Mouse (Mus musculus) erythroblast, embryonic 14.5 days (primary cell): ENCODE measurements around the gene Eef1akmt4. TPM values are rescaled to one million over a fixed set of nuclear protein-coding genes. Genes with fewer than 3 reads are reported as not detected.

ENCODE experiments used
- H3K27me3 ChIP-seq: 2 replicates; pipeline ENCODE4 v1.6.1; 2012; ENCODE audit warnings: inconsistent platforms; ENCODE audit not compliant: control insufficient read depth
- H3K36me3 ChIP-seq: 2 replicates; pipeline ENCODE4 v1.6.1; 2012; ENCODE audit warnings: mild to moderate bottlenecking, inconsistent platforms; ENCODE audit not compliant: control insufficient read depth
- H3K4me1 ChIP-seq: 2 replicates; pipeline ENCODE4 v1.6.1; 2012; ENCODE audit warnings: inconsistent platforms; ENCODE audit not compliant: control insufficient read depth
- H3K4me3 ChIP-seq: replicated peaks from 2 replicates; pipeline ENCODE3; 2012; ENCODE audit warnings: moderate library complexity, mild to moderate bottlenecking, inconsistent platforms
- H3K9me3 ChIP-seq: 2 replicates; pipeline ENCODE4 v1.6.1; 2012; ENCODE audit warnings: low read length, inconsistent platforms, mixed read lengths; ENCODE audit not compliant: control insufficient read depth
- GATA1 ChIP-seq: IDR thresholded peaks from 2 replicates; pipeline ENCODE4 v1.6.1; 2012; ENCODE audit warnings: low read length, inconsistent platforms, mixed read lengths
- TAL1 ChIP-seq: IDR thresholded peaks from 3 replicates; pipeline ENCODE4 v1.6.1; 2012; ENCODE audit warnings: low read length, inconsistent platforms, mixed read lengths
- polyA plus RNA-seq: library from polyadenylated mRNA; stranded (reverse); fragments of >175 nt; gene quantifications from 2 replicates; pipeline ENCODE4 v1.2.3, GENCODE M21; 2012

The Eef1akmt4 gene
- polyA plus RNA-seq, 1 experiment = 0.24 TPM

GRCm38 (mm10) chr16:20596687-20597441 is 14.5 kb upstream of the Eef1akmt4 start:
- no peak overlapping the region for H3K4me3 ChIP-seq
- H3K27me3 ChIP-seq = peaks cover 31% of the 10 kb centered on the region
- H3K9me3 ChIP-seq = no peaks in the 10 kb centered on the region
- TF ChIP-seq GATA1 = no peak
- no peak for TF ChIP-seq TAL1
- no peaks in the 10 kb centered on the region for H3K36me3 ChIP-seq
- peaks cover 33% of the 10 kb centered on the region for H3K4me1 ChIP-seq

GRCm38 (mm10) chr16:20600511-20600910 is 10.9 kb upstream of the Eef1akmt4 start:
- peaks cover 5% of the 10 kb centered on the region for H3K27me3 ChIP-seq
- TF ChIP-seq TAL1 (no peak), GATA1 (no peak)

GRCm38 (mm10) chr16:20604705-20605104 is 6.7 kb upstream of the Eef1akmt4 start:
- Histone ChIP-seq H3K27me3 (peaks cover 5% of the 10 kb centered on the region), H3K4me3 (no peak overlapping the region), H3K9me3 (no peaks in the 10 kb centered on the region), H3K4me1 (peaks cover 13% of the 10 kb centered on the region), H3K36me3 (peaks cover 53% of the 10 kb centered on the region)
- no peak for TF ChIP-seq TAL1
- no peak for TF ChIP-seq GATA1

More at GRCm38 (mm10) chr16:20600511-20600910, 10.9 kb upstream of the Eef1akmt4 start:
- H3K36me3 ChIP-seq = peaks cover 18% of the 10 kb centered on the region
- peaks cover 16% of the 10 kb centered on the region for H3K4me1 ChIP-seq
- no peak overlapping the region for H3K4me3 ChIP-seq
- no peaks in the 10 kb centered on the region for H3K9me3 ChIP-seq

- Histone ChIP-seq H3K27me3 (no peaks in the 10 kb centered on the region), H3K9me3 (no peaks in the 10 kb centered on the region), H3K36me3 (peaks cover 35% of the 10 kb centered on the region), H3K4me3 (peak overlapping the region; percentile 83), H3K4me1 (peaks cover 42% of the 10 kb centered on the region)
- TF ChIP-seq GATA1 (no peak), TAL1 (no peak)
Measured at GRCm38 (mm10) chr16:20610501-20611356, 664 bp upstream of the Eef1akmt4 start.

- H3K27me3 ChIP-seq = peaks cover 74% of the 10 kb centered on the region
Measured at GRCm38 (mm10) chr16:20619541-20620398, 8.4 kb downstream of the Eef1akmt4 start.

GRCm38 (mm10) chr16:20620399-20620735 is 9.0 kb downstream of the Eef1akmt4 start:
- H3K4me1 ChIP-seq = peaks cover 27% of the 10 kb centered on the region
- no peaks in the 10 kb centered on the region for H3K36me3 ChIP-seq
- TF ChIP-seq TAL1 (no peak), GATA1 (no peak)
- peaks cover 79% of the 10 kb centered on the region for H3K27me3 ChIP-seq
- peak overlapping the region; percentile 69 for H3K4me3 ChIP-seq
- H3K9me3 ChIP-seq = peaks cover 12% of the 10 kb centered on the region; the same call in 1 of the 2 replicates

More at GRCm38 (mm10) chr16:20619541-20620398, 8.4 kb downstream of the Eef1akmt4 start:
- peak overlapping the region; percentile 24 for H3K4me3 ChIP-seq
- no peaks in the 10 kb centered on the region for H3K36me3 ChIP-seq
- H3K4me1 ChIP-seq = peaks cover 27% of the 10 kb centered on the region
- peaks cover 12% of the 10 kb centered on the region; the same call in 1 of the 2 replicates for H3K9me3 ChIP-seq
- no peak for TF ChIP-seq GATA1
- TF ChIP-seq TAL1 = no peak

GRCm38 (mm10) chr16:20620751-20621190 is 9.4 kb downstream of the Eef1akmt4 start:
- Histone ChIP-seq H3K9me3 (peaks cover 12% of the 10 kb centered on the region; the same call in 1 of the 2 replicates), H3K27me3 (peaks cover 83% of the 10 kb centered on the region), H3K4me1 (peaks cover 27% of the 10 kb centered on the region), H3K36me3 (no peaks in the 10 kb centered on the region), H3K4me3 (peak overlapping the region; percentile 69)
- TF ChIP-seq TAL1 = no peak
- TF ChIP-seq GATA1 = no peak

GRCm38 (mm10) chr16:20621191-20621990 is 10.0 kb downstream of the Eef1akmt4 start, which contains the start of gene Camk2n2:
Gene Camk2n2, minus strand, starts transcription at chr16:20621287.
- no peak for TF ChIP-seq TAL1
- no peak for TF ChIP-seq GATA1
- Histone ChIP-seq H3K4me3 (peak within 1 kb of the TSS; percentile 69), H3K9me3 (peaks cover 12% of the 10 kb centered on the region; the same call in 1 of the 2 replicates)

More at GRCm38 (mm10) chr16:20621191-20621990, 10.0 kb downstream of the Eef1akmt4 start, which contains the start of gene Camk2n2:
- H3K4me1 ChIP-seq = peaks cover 27% of the 10 kb centered on the region
- no peaks in the 10 kb centered on the region for H3K36me3 ChIP-seq
- H3K27me3 ChIP-seq = peaks cover 85% of the 10 kb centered on the region
